Mouse (Mus musculus): Measurements from ENCODE around the gene Timp3.

The Timp3 gene

GRCm38 (mm10) chr10:86328691-86329090 lies 28.5 kb downstream of the Timp3 start:
- no peak for DNase-seq (ENCODE audit: inconsistent ontology term)

- no peak for DNase-seq (ENCODE audit: inconsistent ontology term)
Measured at GRCm38 (mm10) chr10:86329241-86329882, 29.2 kb downstream of the Timp3 start.

GRCm38 (mm10) chr10:86330993-86331680 lies 31.0 kb downstream of the Timp3 start:
- no peak for DNase-seq (ENCODE audit: inconsistent ontology term)

GRCm38 (mm10) chr10:86331681-86332281 lies 31.6 kb downstream of the Timp3 start:
- DNase-seq (ENCODE audit: inconsistent ontology term) = no peak

- no peak for DNase-seq (ENCODE audit: inconsistent ontology term)
Measured at GRCm38 (mm10) chr10:86332942-86333341, 32.8 kb downstream of the Timp3 start.

GRCm38 (mm10) chr10:86334581-86334980 lies 34.4 kb downstream of the Timp3 start:
- no peak for DNase-seq (ENCODE audit: inconsistent ontology term)

- peak; percentile 55 for DNase-seq (ENCODE audit: inconsistent ontology term)
Measured at GRCm38 (mm10) chr10:86336506-86336905, 36.3 kb downstream of the Timp3 start.

GRCm38 (mm10) chr10:86337239-86337638 lies 37.1 kb downstream of the Timp3 start:
- no peak for DNase-seq (ENCODE audit: inconsistent ontology term)

- no peak for DNase-seq (ENCODE audit: inconsistent ontology term)
Measured at GRCm38 (mm10) chr10:86338121-86338715, 38.0 kb downstream of the Timp3 start.

GRCm38 (mm10) chr10:86339121-86339520 lies 38.9 kb downstream of the Timp3 start:
- DNase-seq (ENCODE audit: inconsistent ontology term) = no peak

GRCm38 (mm10) chr10:86339649-86340379 lies 39.6 kb downstream of the Timp3 start:
- peak; percentile 96 for DNase-seq (ENCODE audit: inconsistent ontology term)

GRCm38 (mm10) chr10:86340421-86340820 lies 40.2 kb downstream of the Timp3 start:
- DNase-seq (ENCODE audit: inconsistent ontology term) = peak; percentile 44

- DNase-seq (ENCODE audit: inconsistent ontology term) = no peak
Measured at GRCm38 (mm10) chr10:86340991-86341527, 40.9 kb downstream of the Timp3 start.

- no peak for DNase-seq (ENCODE audit: inconsistent ontology term)
Measured at GRCm38 (mm10) chr10:86341589-86341988, 41.4 kb downstream of the Timp3 start.

- no peak for DNase-seq (ENCODE audit: inconsistent ontology term)
Measured at GRCm38 (mm10) chr10:86342151-86342550, 42.0 kb downstream of the Timp3 start.

- DNase-seq (ENCODE audit: inconsistent ontology term) = no peak
Measured at GRCm38 (mm10) chr10:86342713-86343112, 42.5 kb downstream of the Timp3 start.

GRCm38 (mm10) chr10:86343362-86343761 lies 43.2 kb downstream of the Timp3 start:
- DNase-seq (ENCODE audit: inconsistent ontology term) = no peak

- DNase-seq (ENCODE audit: inconsistent ontology term) = no peak
Measured at GRCm38 (mm10) chr10:86343931-86344330, 43.8 kb downstream of the Timp3 start.

GRCm38 (mm10) chr10:86344654-86345053 lies 44.5 kb downstream of the Timp3 start:
- DNase-seq (ENCODE audit: inconsistent ontology term) = peak; percentile 53

- DNase-seq (ENCODE audit: inconsistent ontology term) = no peak
Measured at GRCm38 (mm10) chr10:86345645-86346044, 45.5 kb downstream of the Timp3 start.

GRCm38 (mm10) chr10:86346235-86346840 lies 46.2 kb downstream of the Timp3 start:
- no peak for DNase-seq (ENCODE audit: inconsistent ontology term)
